Mouse (Mus musculus) thymus, postnatal 0 days (tissue): ENCODE measurements around the gene Clock. TPM values are rescaled to one million over a fixed set of nuclear protein-coding genes. Genes with fewer than 3 reads are reported as not detected.

Experiments
- DNase-seq: peaks from one replicate; pipeline ENCODE4 v3.0.0-alpha.2; 2015; ENCODE audit warnings: low spot score
- polyA plus RNA-seq: library from polyadenylated mRNA; unstranded; fragments of >200 nt; fragmentation: Nextera tagmentation; extraction: Ambion mirVana; gene quantifications from 2 replicates; pipeline ENCODE4 v1.2.1, GENCODE M21; 2015

The Clock gene
- polyA plus RNA-seq, 1 experiment from 2014 or later = 5.6 TPM

GRCm38 (mm10) chr5:76179791-76180190 is 124.8 kb downstream of the Clock start:
- no peak for DNase-seq

- DNase-seq = no peak
Measured at GRCm38 (mm10) chr5:76179171-76179570, 125.4 kb downstream of the Clock start.

GRCm38 (mm10) chr5:76177664-76178063 is 126.9 kb downstream of the Clock start:
- DNase-seq = no peak

GRCm38 (mm10) chr5:76176841-76177240 is 127.8 kb downstream of the Clock start:
- DNase-seq = no peak

- no peak for DNase-seq
Measured at GRCm38 (mm10) chr5:76176411-76176810, 128.2 kb downstream of the Clock start.

- DNase-seq = no peak
Measured at GRCm38 (mm10) chr5:76175051-76175450, 129.5 kb downstream of the Clock start.

GRCm38 (mm10) chr5:76171039-76171438 is 133.6 kb downstream of the Clock start:
- DNase-seq = no peak

- no peak for DNase-seq
Measured at GRCm38 (mm10) chr5:76170522-76170921, 134.1 kb downstream of the Clock start.

GRCm38 (mm10) chr5:76164827-76165226 is 139.8 kb downstream of the Clock start:
- no peak for DNase-seq

GRCm38 (mm10) chr5:76163828-76164390 is 140.7 kb downstream of the Clock start:
- no peak for DNase-seq

GRCm38 (mm10) chr5:76162926-76163325 is 141.7 kb downstream of the Clock start:
- DNase-seq = no peak

GRCm38 (mm10) chr5:76161491-76161890 is 143.1 kb downstream of the Clock start:
- DNase-seq = no peak

GRCm38 (mm10) chr5:76160086-76160485 is 144.5 kb downstream of the Clock start:
- no peak for DNase-seq

Other genes starting within 250 kb of the Clock start
- 35.1 and 38.0 TPM in 2 replicates for gene Srd5a3, start 164.5 kb downstream of the Clock start, polyA plus RNA-seq
- 59.3 and 73.1 TPM in 2 replicates for gene Tmem165, start 120.9 kb downstream of the Clock start, polyA plus RNA-seq
- not detected in 2 replicates for gene Pdcl2, start 26.4 kb upstream of the Clock start, polyA plus RNA-seq
- 0.15 TPM in 1 of 2 replicates, not detected in the other for gene Nmu, start 59.0 kb upstream of the Clock start, polyA plus RNA-seq
- not detected in 2 replicates for gene Gm7271, start 179.2 kb upstream of the Clock start, polyA plus RNA-seq
- gene Exoc1, start 224.5 kb upstream of the Clock start, polyA plus RNA-seq = 21.6 and 28.6 TPM in 2 replicates